Mouse (Mus musculus) bone marrow, adult 2 months (tissue): ENCODE data around the gene Snx32. TPM values are rescaled to one million over a fixed set of nuclear protein-coding genes. Genes with fewer than 3 reads are reported as not detected.
A peak's percentile ranks its signal among the peaks of the same experiment; 100 is the strongest.

Source experiments
- H3K27ac ChIP-seq: fragments of 200-500 bp; 2 replicates; pipeline ENCODE4 v1.5.1; 2012; ENCODE audit warnings: low read depth, mild to moderate bottlenecking, control low read depth, inconsistent platforms, low read length; ENCODE audit not compliant: control insufficient read depth, poor library complexity, insufficient read depth
- H3K4me1 ChIP-seq: fragments of 200-500 bp; 2 replicates; pipeline ENCODE4 v1.6.1; 2011; ENCODE audit warnings: low read length; ENCODE audit not compliant: control insufficient read depth, insufficient read depth
- H3K4me3 ChIP-seq: fragments of 200-500 bp; replicated peaks from 2 replicates; pipeline ENCODE3; 2011; ENCODE audit warnings: mild to moderate bottlenecking, low read depth, low read length, control low read depth; ENCODE audit not compliant: control insufficient read depth
- CTCF ChIP-seq: fragments of 200-500 bp; IDR thresholded peaks from 2 replicates; pipeline ENCODE4 v1.5.1; 2011; ENCODE audit warnings: low read length, control low read depth; ENCODE audit not compliant: control insufficient read depth, insufficient read depth
- POLR2A ChIP-seq: fragments of 200-500 bp; IDR thresholded peaks from 2 replicates; pipeline ENCODE4 v1.6.1; 2011; ENCODE audit warnings: low read depth, mild to moderate bottlenecking, control low read depth, low read length, borderline replicate concordance; ENCODE audit not compliant: control insufficient read depth
- WGBS: fragments of 180-500 bp; shearing (Covaris S2); methylation state at CpG from one replicate; pipeline ENCODE4 v1.1.7; 2018; 5-methylcytosine and 5-hydroxymethylcytosine counted together
- polyA plus RNA-seq: library from polyadenylated mRNA; stranded (reverse); fragments of >200 nt; gene quantifications from 2 replicates; pipeline ENCODE4 v1.2.4, GENCODE M21; 2011; ENCODE audit warnings: low replicate concordance; ENCODE audit not compliant: missing spikeins, insufficient read depth, insufficient read length

Gene Snx32
- polyA plus RNA-seq, 1 experiment: 32.5 TPM

GRCm38 (mm10) chr19:5516906-5517505 is 6.7 kb upstream of the Snx32 start:
- Histone ChIP-seq H3K27ac (no peak overlapping the region), H3K4me1 (no peaks in the 10 kb centered on the region; the same call in 1 of the 2 replicates), H3K4me3 (no peak overlapping the region)
- 79% methylated on average over 8 of the region's 8 CpGs for WGBS
- TF ChIP-seq POLR2A (no peak), CTCF (no peak)

- Histone ChIP-seq H3K4me1 (no peaks in the 10 kb centered on the region; the same call in 1 of the 2 replicates), H3K27ac (no peak overlapping the region), H3K4me3 (no peak overlapping the region)
- WGBS: 87% methylated on average over 7 of the region's 7 CpGs
- TF ChIP-seq POLR2A (no peak), CTCF (no peak)
These were observed 5.8 kb upstream of the Snx32 start for GRCm38 (mm10) chr19:5515840-5516777.

DNA sequence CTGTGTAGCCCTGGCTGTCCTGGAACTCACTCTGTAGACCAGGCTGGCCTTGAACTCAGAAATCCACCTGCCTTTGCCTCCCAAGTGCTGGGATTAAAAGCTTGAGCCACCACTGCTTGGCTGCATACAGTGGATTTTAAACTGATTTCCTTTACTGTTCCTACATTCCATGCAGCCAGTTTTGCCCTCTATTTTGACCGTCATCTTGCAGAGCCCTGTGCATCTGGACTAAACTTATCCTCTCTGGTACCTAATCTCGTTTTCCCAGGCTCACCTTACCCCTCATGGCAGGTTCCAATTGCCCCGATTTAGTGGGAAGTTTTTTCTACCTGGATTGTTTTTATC is 2.6 kb upstream of the Snx32 start:
- H3K4me1 ChIP-seq: no peaks in the 10 kb centered on the region; the same call in 1 of the 2 replicates
- WGBS: 34% methylated on average over 3 of the region's 3 CpGs
- peak overlapping the region; percentile 83 for H3K27ac ChIP-seq
- no peak for TF ChIP-seq CTCF
- no peak for TF ChIP-seq POLR2A
- H3K4me3 ChIP-seq: peak overlapping the region; percentile 11

DNA sequence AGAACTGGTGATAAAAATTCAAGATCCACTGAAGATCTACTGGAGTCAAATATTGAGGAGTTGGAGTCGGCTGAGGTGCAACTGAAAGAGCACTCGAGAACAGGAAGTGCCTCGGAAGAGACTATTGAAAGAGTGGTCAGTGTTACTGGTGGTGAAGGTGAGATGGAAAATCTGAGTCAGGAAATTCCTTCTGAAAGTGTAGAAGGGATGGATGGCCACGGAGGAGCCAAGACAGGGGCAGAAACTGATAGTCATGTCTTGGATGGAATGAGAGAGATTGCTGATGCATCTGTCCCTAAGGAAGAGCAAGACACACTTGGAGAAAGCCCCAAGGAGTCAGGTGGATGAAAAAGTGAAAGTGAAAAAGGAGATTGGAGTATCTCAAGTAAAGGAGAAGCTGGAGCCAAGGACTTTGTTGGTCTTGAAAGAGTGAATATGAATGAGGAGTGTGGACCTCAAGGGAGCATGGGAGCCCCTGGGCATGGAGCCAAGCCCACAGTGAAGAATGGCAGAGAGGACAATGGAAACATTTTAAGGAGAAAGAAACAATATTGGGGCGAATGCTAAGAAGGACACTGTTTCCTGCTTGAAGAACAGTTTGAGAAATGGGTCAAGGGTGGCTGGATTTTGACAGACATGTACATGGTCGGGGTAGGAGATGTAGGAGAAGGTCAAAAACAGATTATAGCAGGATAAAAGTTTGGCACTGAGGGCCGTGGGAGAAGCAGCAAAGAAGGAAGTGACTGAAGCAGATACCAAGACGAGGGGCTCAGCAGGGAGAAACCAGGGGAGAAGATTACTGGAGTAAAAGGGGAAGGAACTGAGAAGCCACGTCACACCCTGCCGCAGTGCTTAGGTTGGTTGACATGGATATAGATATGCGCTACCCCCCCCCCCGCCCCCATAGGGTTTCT is 2.0 kb upstream of the Snx32 start:
- peak overlapping the region; percentile 66 for H3K4me3 ChIP-seq
- TF ChIP-seq POLR2A (no peak), CTCF (no peak)
- no peaks in the 10 kb centered on the region; the same call in 1 of the 2 replicates for H3K4me1 ChIP-seq
- WGBS: 2% methylated on average over 12 of the region's 12 CpGs
- peak overlapping the region; percentile 83 for H3K27ac ChIP-seq

- TF ChIP-seq POLR2A (no peak), CTCF (no peak)
These were observed 815 bp upstream of the Snx32 start for GRCm38 (mm10) chr19:5511074-5511632.

GRCm38 (mm10) chr19:5503687-5504086 is 6.7 kb downstream of the Snx32 start, which contains the start of gene 1700020D05Rik:
1700020D05Rik (minus strand) TSS chr19:5503787.
- no peaks in the 10 kb centered on the region for H3K4me1 ChIP-seq
- 91% methylated on average over 17 of the region's 17 CpGs for WGBS
- H3K27ac ChIP-seq: no peak within 1 kb of the TSS
- no peak within 1 kb of the TSS for H3K4me3 ChIP-seq
- TF ChIP-seq CTCF (no peak), POLR2A (no peak)

More at GRCm38 (mm10) chr19:5511074-5511632, 815 bp upstream of the Snx32 start:
- Histone ChIP-seq H3K4me3 (peak overlapping the region; percentile 72), H3K27ac (peak overlapping the region; percentile 83), H3K4me1 (no peaks in the 10 kb centered on the region; the same call in 1 of the 2 replicates)
- WGBS: 11% methylated on average over 15 of the region's 15 CpGs

- 87% methylated on average over 2 of the region's 2 CpGs for WGBS
- Histone ChIP-seq H3K4me3 (no peak overlapping the region), H3K4me1 (no peaks in the 10 kb centered on the region), H3K27ac (no peak overlapping the region)
- TF ChIP-seq CTCF (no peak), POLR2A (no peak)
These were observed 9.9 kb downstream of the Snx32 start for GRCm38 (mm10) chr19:5500330-5500875.
